Mouse (Mus musculus): Measurements from ENCODE around the gene Hoxb3. TPM values are rescaled to one million over a fixed set of nuclear protein-coding genes. Genes with fewer than 3 reads are reported as not detected.

Hoxb3 gene
- total RNA-seq, 2 experiments from 2014 or later: 0.22 to 0.51 TPM

- Histone ChIP-seq H3K4me3 (peak overlapping the region; percentile 75), H3K27ac (peak overlapping the region; percentile 78)
- no peak for TF ChIP-seq CTCF (IDR thresholded peaks at IDR 0.05)
- intact Hi-C loops (cut with DNase I): no loop called here
- DNase-seq: peak; percentile 50
These were observed 4.6 kb upstream of the Hoxb3 start for GRCm38 (mm10) chr11:96318368-96319070.

- H3K4me3 ChIP-seq: peak overlapping the region; percentile 75
- H3K27ac ChIP-seq: peak overlapping the region; percentile 78
- intact Hi-C loops (cut with DNase I): no loop called here
- DNase-seq: no peak
- TF ChIP-seq CTCF (IDR thresholded peaks at IDR 0.05): no peak
These were observed 3.8 kb upstream of the Hoxb3 start for GRCm38 (mm10) chr11:96319071-96319902.

GRCm38 (mm10) chr11:96319910-96320309 lies 3.2 kb upstream of the Hoxb3 start:
- H3K4me3 ChIP-seq: peak overlapping the region; percentile 75
- DNase-seq: no peak
- H3K27ac ChIP-seq: peak overlapping the region; percentile 38; the same call in 1 of the 2 replicates
- TF ChIP-seq CTCF (IDR thresholded peaks at IDR 0.05): no peak
- intact Hi-C loops (cut with DNase I): no loop called here

GRCm38 (mm10) chr11:96320688-96321087 lies 2.4 kb upstream of the Hoxb3 start:
- Histone ChIP-seq H3K4me3 (no peak overlapping the region), H3K27ac (no peak overlapping the region)
- intact Hi-C loops (cut with DNase I): no loop called here
- TF ChIP-seq CTCF (IDR thresholded peaks at IDR 0.05): no peak
- DNase-seq: no peak

- Histone ChIP-seq H3K27ac (no peak overlapping the region), H3K4me3 (no peak overlapping the region)
- DNase-seq: no peak
- intact Hi-C loops (cut with DNase I): no loop called here
- TF ChIP-seq CTCF (IDR thresholded peaks at IDR 0.05): no peak
These were observed 1.3 kb upstream of the Hoxb3 start for GRCm38 (mm10) chr11:96321846-96322245.

- intact Hi-C loops (cut with DNase I): no loop called here
- DNase-seq: no peak
- no peak overlapping the region for H3K27ac ChIP-seq
- no peak overlapping the region for H3K4me3 ChIP-seq
- TF ChIP-seq CTCF (IDR thresholded peaks at IDR 0.05): no peak
These were observed 388 bp upstream of the Hoxb3 start for GRCm38 (mm10) chr11:96322738-96323137.

GRCm38 (mm10) chr11:96324125-96324524 lies 999 bp downstream of the Hoxb3 start:
- intact Hi-C loops (cut with DNase I): no loop called here
- no peak for TF ChIP-seq CTCF (IDR thresholded peaks at IDR 0.05)
- Histone ChIP-seq H3K4me3 (no peak overlapping the region), H3K27ac (no peak overlapping the region)
- no peak for DNase-seq

GRCm38 (mm10) chr11:96324965-96325364 lies 1.8 kb downstream of the Hoxb3 start:
- TF ChIP-seq CTCF (IDR thresholded peaks at IDR 0.05): no peak
- intact Hi-C loops (cut with DNase I): no loop called here
- no peak overlapping the region for H3K27ac ChIP-seq

GRCm38 (mm10) chr11:96325747-96326212 lies 2.7 kb downstream of the Hoxb3 start:
- no peak for DNase-seq
- no peak overlapping the region for H3K27ac ChIP-seq
- intact Hi-C loops (cut with DNase I): no loop called here
- H3K4me3 ChIP-seq: no peak overlapping the region
- no peak for TF ChIP-seq CTCF (IDR thresholded peaks at IDR 0.05)

More at GRCm38 (mm10) chr11:96324965-96325364, 1.8 kb downstream of the Hoxb3 start:
- H3K4me3 ChIP-seq: no peak overlapping the region
- no peak for DNase-seq

GRCm38 (mm10) chr11:96326705-96327104 lies 3.6 kb downstream of the Hoxb3 start:
- intact Hi-C loops (cut with DNase I): no loop called here
- no peak overlapping the region for H3K4me3 ChIP-seq
- DNase-seq: no peak
- no peak for TF ChIP-seq CTCF (IDR thresholded peaks at IDR 0.05)
- no peak overlapping the region for H3K27ac ChIP-seq

- H3K4me3 ChIP-seq: no peak overlapping the region
- no peak overlapping the region for H3K27ac ChIP-seq
- TF ChIP-seq CTCF (IDR thresholded peaks at IDR 0.05): no peak
- intact Hi-C loops (cut with DNase I): no loop called here
- no peak for DNase-seq
These were observed 4.0 kb downstream of the Hoxb3 start for GRCm38 (mm10) chr11:96327122-96327521.

- no peak overlapping the region for H3K27ac ChIP-seq
- no peak for TF ChIP-seq CTCF (IDR thresholded peaks at IDR 0.05)
- no peak overlapping the region for H3K4me3 ChIP-seq
- DNase-seq: no peak
- intact Hi-C loops (cut with DNase I): no loop called here
These were observed 4.6 kb downstream of the Hoxb3 start for GRCm38 (mm10) chr11:96327750-96328149.

- H3K27ac ChIP-seq: no peak overlapping the region
- no peak overlapping the region for H3K4me3 ChIP-seq
- DNase-seq: no peak
- intact Hi-C loops (cut with DNase I): no loop called here
- TF ChIP-seq CTCF (IDR thresholded peaks at IDR 0.05): no peak
These were observed 5.5 kb downstream of the Hoxb3 start for GRCm38 (mm10) chr11:96328605-96329004.
